Mouse (Mus musculus) embryonic fibroblast, embryonic 13.5 days (primary cell): ENCODE results near the gene Bloc1s4. TPM values are rescaled to one million over a fixed set of nuclear protein-coding genes. Genes with fewer than 3 reads are reported as not detected.
"Not testable (repeated sequence)": the region's sequence is repeated elsewhere in the genome, so short reads cannot be mapped to it uniquely, and the experiment has no call there.

Experiments used
- H3K27ac ChIP-seq: 2 replicates; pipeline ENCODE4 v1.5.1; 2012; ENCODE audit warnings: low read length, control low read depth, inconsistent platforms; ENCODE audit not compliant: insufficient read depth
- H3K4me1 ChIP-seq: 2 replicates; pipeline ENCODE4 v1.6.1; 2011; ENCODE audit warnings: low read length; ENCODE audit not compliant: control insufficient read depth, insufficient read depth
- H3K4me3 ChIP-seq: 2 replicates; pipeline ENCODE4 v1.5.1; 2011; ENCODE audit warnings: mild to moderate bottlenecking, control low read depth, low read length; ENCODE audit not compliant: insufficient read depth
- CTCF ChIP-seq: IDR thresholded peaks from 2 replicates; pipeline ENCODE4 v1.5.1; 2011; ENCODE audit warnings: mild to moderate bottlenecking, control low read depth, low read length, moderate library complexity, borderline replicate concordance; ENCODE audit not compliant: insufficient read depth
- POLR2A ChIP-seq: IDR thresholded peaks from 2 replicates; pipeline ENCODE4 v1.6.1; 2011; ENCODE audit warnings: low read depth, mild to moderate bottlenecking, control low read depth, low read length, moderate library complexity
- polyA plus RNA-seq: library from polyadenylated mRNA; stranded (reverse); fragments of >200 nt; gene quantifications from 2 replicates; pipeline ENCODE4 v1.2.4, GENCODE M21; 2011; ENCODE audit warnings: low read depth; ENCODE audit not compliant: missing spikeins, insufficient read length

The Bloc1s4 gene
- 9.3 and 11.4 TPM in 2 replicates for polyA plus RNA-seq

DNA sequence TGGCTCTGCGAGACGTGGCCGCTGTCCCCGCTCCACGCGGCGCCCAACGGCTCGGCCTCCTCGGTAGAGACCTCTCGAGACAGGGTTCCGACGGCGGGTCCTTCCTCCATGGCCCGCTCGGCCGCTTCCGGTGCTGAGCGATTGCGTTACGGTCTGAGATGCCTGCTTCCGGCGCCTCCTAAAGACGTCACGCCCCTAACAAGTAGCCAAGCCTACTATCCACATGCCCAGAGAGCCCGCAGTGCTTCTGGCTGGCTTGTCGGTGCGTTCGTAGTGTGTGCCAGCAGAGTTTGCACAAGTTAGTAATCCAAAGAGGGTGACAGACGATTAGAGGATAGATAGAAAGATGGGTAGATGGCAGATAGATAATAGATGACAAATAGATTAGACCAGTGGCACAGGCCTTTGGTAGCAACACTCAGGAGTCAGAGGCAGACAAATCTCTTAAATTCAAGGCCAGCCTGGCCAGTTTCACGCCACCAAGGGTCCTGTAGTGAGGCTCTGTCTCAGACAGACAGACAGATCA is at the start of gene Bloc1s4:
TSS of gene Bloc1s4 (minus strand) at position 115 of the 526 bp plus-strand sequence.
- TF ChIP-seq CTCF, result no peak
- TF ChIP-seq POLR2A, result peak; percentile 91
- H3K4me1 ChIP-seq, result no peaks in the 10 kb centered on the region
- no peak within 1 kb of the TSS for H3K27ac ChIP-seq
- H3K4me3 ChIP-seq, result peak within 1 kb of the TSS; percentile 81

- Histone ChIP-seq H3K4me3 (peak overlapping the region; percentile 36; the same call in 1 of the 2 replicates), H3K4me1 (peaks cover 8% of the 10 kb centered on the region; the same call in 1 of the 2 replicates), H3K27ac (peak overlapping the region; percentile 93)
- TF ChIP-seq CTCF, result no peak
- TF ChIP-seq POLR2A, result no peak; the same call in 1 of the 2 replicates
These were observed 48.8 kb upstream of the Bloc1s4 start for GRCm38 (mm10) chr5:36797291-36797690.

DNA sequence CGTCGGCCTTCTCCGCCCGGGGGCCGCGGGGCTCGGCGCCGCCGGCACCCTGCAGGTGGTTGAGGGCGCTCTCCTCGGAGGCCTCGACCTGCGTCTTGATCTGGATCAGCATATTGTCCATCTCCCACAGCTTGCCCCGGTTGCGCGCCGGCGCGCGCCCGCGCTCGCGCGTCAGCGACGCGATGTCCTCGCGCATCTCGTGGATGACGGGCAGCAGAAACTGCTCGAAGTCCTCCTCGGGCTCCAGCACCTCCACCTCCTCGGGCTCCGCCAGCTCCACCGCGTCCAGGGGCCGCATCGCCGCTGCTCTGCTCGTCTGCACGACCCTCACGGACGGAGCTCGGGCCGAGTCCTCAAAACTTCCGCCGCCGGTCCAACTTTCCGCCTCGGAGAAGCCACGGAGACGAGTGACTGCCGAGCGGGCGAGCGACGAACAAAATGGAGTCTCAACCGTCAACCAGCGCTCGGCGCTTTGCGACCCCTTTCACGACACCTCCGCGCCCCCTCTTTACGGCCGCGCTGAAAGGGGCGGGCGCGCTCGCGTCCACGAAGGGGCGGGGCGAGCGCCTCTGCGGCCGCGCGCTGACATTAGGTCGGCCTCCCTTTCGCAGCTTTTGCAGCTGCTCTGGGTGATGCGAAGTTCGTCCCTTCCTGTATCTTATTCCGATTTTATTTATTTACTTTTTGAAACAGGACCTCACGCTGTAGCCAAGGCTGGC is 48.0 kb upstream of the Bloc1s4 start, which contains the start of gene Mrfap1:
TSS of gene Mrfap1 (minus strand) at position 477 of the 719 bp plus-strand sequence.
- not testable (repeated sequence) for H3K4me1 ChIP-seq
- Histone ChIP-seq H3K27ac (peak within 1 kb of the TSS; percentile 93), H3K4me3 (peak within 1 kb of the TSS; percentile 46)
- peak; percentile 83 for TF ChIP-seq POLR2A

GRCm38 (mm10) chr5:36795647-36796295 is 47.3 kb upstream of the Bloc1s4 start:
- Histone ChIP-seq H3K27ac (peak overlapping the region; percentile 91), H3K4me3 (peak overlapping the region; percentile 46)

GRCm38 (mm10) chr5:36791861-36792260 is 43.4 kb upstream of the Bloc1s4 start:
- Histone ChIP-seq H3K4me1 (no peaks in the 10 kb centered on the region; the same call in 1 of the 2 replicates), H3K27ac (no peak overlapping the region), H3K4me3 (no peak overlapping the region)
- TF ChIP-seq POLR2A (no peak), CTCF (no peak)

More at GRCm38 (mm10) chr5:36795647-36796295, 47.3 kb upstream of the Bloc1s4 start:
- not testable (repeated sequence) for H3K4me1 ChIP-seq

GRCm38 (mm10) chr5:36786052-36786451 is 37.6 kb upstream of the Bloc1s4 start:
- TF ChIP-seq POLR2A (no peak), CTCF (no peak)
- H3K27ac ChIP-seq, result no peak overlapping the region
- H3K4me3 ChIP-seq, result no peak overlapping the region
- H3K4me1 ChIP-seq, result no peaks in the 10 kb centered on the region

GRCm38 (mm10) chr5:36779512-36779911 is 31.1 kb upstream of the Bloc1s4 start:
- Histone ChIP-seq H3K4me3 (no peak overlapping the region), H3K4me1 (no peaks in the 10 kb centered on the region), H3K27ac (no peak overlapping the region)
- TF ChIP-seq CTCF, result no peak
- TF ChIP-seq POLR2A, result 0 out of 2 replicates have a peak, but pooled peaks have one; percentile 23

- TF ChIP-seq CTCF (no peak), POLR2A (no peak)
- H3K4me1 ChIP-seq, result no peaks in the 10 kb centered on the region
- H3K4me3 ChIP-seq, result no peak overlapping the region
- no peak overlapping the region for H3K27ac ChIP-seq
These were observed 30.5 kb upstream of the Bloc1s4 start for GRCm38 (mm10) chr5:36778901-36779300.

GRCm38 (mm10) chr5:36777186-36777585 is 28.7 kb upstream of the Bloc1s4 start:
- H3K4me3 ChIP-seq, result no peak overlapping the region
- TF ChIP-seq POLR2A (no peak), CTCF (no peak)
- H3K27ac ChIP-seq, result no peak overlapping the region
- no peaks in the 10 kb centered on the region for H3K4me1 ChIP-seq

DNA sequence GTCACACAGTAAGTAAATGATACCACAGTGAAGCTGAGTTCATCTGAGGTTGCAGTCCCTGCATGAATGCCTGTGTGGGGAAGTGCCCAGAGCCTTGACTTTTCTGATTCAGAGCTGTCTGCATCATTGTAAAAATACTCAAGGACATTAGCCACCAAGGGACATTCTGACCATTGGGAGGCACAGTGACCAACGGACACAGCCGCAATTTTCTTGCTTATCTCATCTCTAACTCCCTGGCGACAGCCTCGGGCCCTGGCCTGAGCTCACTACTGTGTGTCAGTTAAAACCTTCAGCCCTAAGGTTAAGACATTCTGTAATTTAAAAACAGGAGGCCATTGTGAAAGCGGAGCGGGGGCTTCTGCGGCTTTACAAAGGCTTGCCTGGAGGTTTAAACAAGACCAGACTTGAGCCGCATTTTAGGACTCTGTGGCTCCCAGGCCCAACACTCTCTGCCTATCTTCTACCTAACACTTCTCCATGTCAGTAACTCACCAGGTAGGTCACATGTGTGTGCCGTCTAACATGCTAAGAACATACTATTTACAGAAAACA is 27.6 kb upstream of the Bloc1s4 start:
- no peaks in the 10 kb centered on the region for H3K4me1 ChIP-seq
- TF ChIP-seq CTCF (no peak), POLR2A (no peak)
- H3K27ac ChIP-seq, result no peak overlapping the region
- H3K4me3 ChIP-seq, result no peak overlapping the region
